Mouse (Mus musculus) MEL (cell line): Measurements from ENCODE around the gene Slc5a10. TPM values are rescaled to one million over a fixed set of nuclear protein-coding genes. Genes with fewer than 3 reads are reported as not detected.

Experiments used
- DNase-seq: peaks from one replicate; pipeline ENCODE4 v3.0.0; 2011; ENCODE audit warnings: low read depth, low spot score
- H3K27ac ChIP-seq: 2 replicates; pipeline ENCODE4 v1.5.1; 2012; ENCODE audit warnings: low read depth, mild to moderate bottlenecking, control low read depth, low read length, moderate library complexity; ENCODE audit not compliant: control insufficient read depth
- H3K27me3 ChIP-seq, 2 experiments: fragments of 150-350 bp in 1 of 2; sonication (generic) in 1 of 2; 2 replicates each; pipeline ENCODE4 v1.6.1; 2012; ENCODE audit warnings: low read length in 2 of 2, mild to moderate bottlenecking in 2 of 2, improper control_type of control experiment in 1 of 2, moderate library complexity in 1 of 2; ENCODE audit not compliant: insufficient read depth in 2 of 2, control insufficient read depth in 1 of 2
- H3K36me3 ChIP-seq, 2 experiments: 2 replicates each; pipeline ENCODE4 v1.6.1; 2012 to 2014; ENCODE audit warnings: low read length in 2 of 2, improper control_type of control experiment in 1 of 2, inconsistent platforms in 1 of 2, mild to moderate bottlenecking in 1 of 2; ENCODE audit not compliant: insufficient read depth in 2 of 2, control insufficient read depth in 1 of 2
- H3K4me1 ChIP-seq, 2 experiments: fragments of 150-350 bp in 1 of 2; sonication (generic) in 1 of 2; 2 replicates each; pipeline ENCODE4 v1.6.1; 2012; ENCODE audit warnings: low read length in 2 of 2, improper control_type of control experiment in 1 of 2, mild to moderate bottlenecking in 1 of 2; ENCODE audit not compliant: insufficient read depth in 2 of 2, control insufficient read depth in 1 of 2
- H3K4me3 ChIP-seq, 2 experiments: fragments of 150-350 bp in 1 of 2; sonication (generic) in 1 of 2; 2 replicates each; pipeline ENCODE4 v1.5.1; 2012; ENCODE audit warnings: low read depth in 2 of 2, low read length in 2 of 2, mild to moderate bottlenecking in 2 of 2, moderate library complexity in 2 of 2, control low read depth in 1 of 2, improper control_type of control experiment in 1 of 2; ENCODE audit not compliant: control insufficient read depth in 1 of 2, insufficient read depth in 1 of 2
- H3K79me2 ChIP-seq: 2 replicates; pipeline ENCODE4 v1.6.1; 2012; ENCODE audit warnings: mild to moderate bottlenecking, low read length, moderate library complexity; ENCODE audit not compliant: control insufficient read depth, poor library complexity, insufficient read depth
- H3K9ac ChIP-seq: 2 replicates; pipeline ENCODE4 v1.6.1; 2012; ENCODE audit warnings: low read depth, mild to moderate bottlenecking, control low read depth, low read length, moderate library complexity; ENCODE audit not compliant: control insufficient read depth, poor library complexity, severe bottlenecking
- H3K9me3 ChIP-seq: fragments of 150-350 bp; sonication (generic); replicated peaks from 2 replicates; pipeline ENCODE4 v1.6.1; 2012; ENCODE audit warnings: mild to moderate bottlenecking, low read length, improper control_type of control experiment, moderate library complexity; ENCODE audit not compliant: insufficient read depth
- CTCF ChIP-seq, 3 experiments: IDR thresholded peaks in 2 of 3; conservative IDR thresholded peaks in 1 of 3; 2 replicates each; pipeline ENCODE4 v1.5.1; 2011 to 2012; ENCODE audit warnings: low read length in 3 of 3, low read depth in 2 of 3, mild to moderate bottlenecking in 2 of 3, improper control_type of control experiment in 1 of 3, inconsistent platforms in 1 of 3, mixed read lengths in 1 of 3, moderate library complexity in 1 of 3; ENCODE audit not compliant: control insufficient read depth in 1 of 3, insufficient read depth in 1 of 3, poor library complexity in 1 of 3, severe bottlenecking in 1 of 3
- E2F4 ChIP-seq: IDR thresholded peaks from 2 replicates; pipeline ENCODE4 v1.6.1; 2011; ENCODE audit warnings: low read depth, low read length, improper control_type of control experiment, borderline replicate concordance
- EP300 ChIP-seq, 2 experiments: IDR thresholded peaks; 2 replicates each; pipeline ENCODE4 v1.6.1; 2011; ENCODE audit warnings: improper control_type of control experiment in 2 of 2, low read length in 2 of 2, low read depth in 1 of 2, mild to moderate bottlenecking in 1 of 2
- ETS1 ChIP-seq: IDR thresholded peaks from 2 replicates; pipeline ENCODE4 v1.6.1; 2012; ENCODE audit warnings: low read depth, mild to moderate bottlenecking, inconsistent platforms, low read length, improper control_type of control experiment, moderate library complexity
- MAFK ChIP-seq: IDR thresholded peaks from 2 replicates; pipeline ENCODE4 v1.6.1; 2011; ENCODE audit warnings: low read depth, mild to moderate bottlenecking, low read length, improper control_type of control experiment, borderline replicate concordance
- MAX ChIP-seq: IDR thresholded peaks from 2 replicates; pipeline ENCODE4 v1.6.1; 2011; ENCODE audit warnings: low read length, improper control_type of control experiment
- MAZ ChIP-seq: IDR thresholded peaks from 2 replicates; pipeline ENCODE4 v1.6.1; 2012; ENCODE audit warnings: low read depth, mild to moderate bottlenecking, inconsistent platforms, low read length, improper control_type of control experiment
- NRF1 ChIP-seq: IDR thresholded peaks from 2 replicates; pipeline ENCODE4 v1.6.1; 2014; ENCODE audit warnings: low read depth, mild to moderate bottlenecking, inconsistent platforms, low read length, improper control_type of control experiment, moderate library complexity; ENCODE audit not compliant: poor library complexity, insufficient read depth, severe bottlenecking
- POLR2AphosphoS2 ChIP-seq: IDR thresholded peaks from 2 replicates; pipeline ENCODE4 v1.6.1; 2011; ENCODE audit warnings: low read length, improper control_type of control experiment
- TAL1 ChIP-seq: IDR thresholded peaks from 2 replicates; pipeline ENCODE4 v1.6.1; 2012; ENCODE audit warnings: mild to moderate bottlenecking, inconsistent platforms, low read length, moderate library complexity, mixed read lengths
- USF1 ChIP-seq: IDR thresholded peaks from 2 replicates; pipeline ENCODE4 v1.6.1; 2014; ENCODE audit warnings: low read depth, mild to moderate bottlenecking, inconsistent platforms, low read length, improper control_type of control experiment, moderate library complexity
- ZMIZ1 ChIP-seq: IDR thresholded peaks from 2 replicates; pipeline ENCODE4 v1.6.1; 2012; ENCODE audit warnings: low read depth, mild to moderate bottlenecking, inconsistent platforms, low read length, improper control_type of control experiment, moderate library complexity
- polyA plus RNA-seq, 2 experiments: library from polyadenylated mRNA; stranded (reverse) in 1 of 2; unstranded in 1 of 2; fragments of >175 nt in 1 of 2; fragments of >200 nt in 1 of 2; gene quantifications; 2 replicates each; pipeline versions ENCODE4 v1.2.1 to v1.2.4; 2012; ENCODE audit warnings: low replicate concordance in 2 of 2, low read depth in 1 of 2; ENCODE audit not compliant: insufficient read length in 2 of 2, insufficient read depth in 1 of 2, missing spikeins in 1 of 2
- total RNA-seq: library from RNA; depleted of rRNA; stranded (reverse); fragments of 300-350 nt; gene quantifications from 2 replicates; pipeline ENCODE4 v1.2.3, GENCODE M21; 2012

Gene Slc5a10
- total and polyA plus RNA-seq, 3 experiments, result 0.08 TPM; not detected in 2

DNA sequence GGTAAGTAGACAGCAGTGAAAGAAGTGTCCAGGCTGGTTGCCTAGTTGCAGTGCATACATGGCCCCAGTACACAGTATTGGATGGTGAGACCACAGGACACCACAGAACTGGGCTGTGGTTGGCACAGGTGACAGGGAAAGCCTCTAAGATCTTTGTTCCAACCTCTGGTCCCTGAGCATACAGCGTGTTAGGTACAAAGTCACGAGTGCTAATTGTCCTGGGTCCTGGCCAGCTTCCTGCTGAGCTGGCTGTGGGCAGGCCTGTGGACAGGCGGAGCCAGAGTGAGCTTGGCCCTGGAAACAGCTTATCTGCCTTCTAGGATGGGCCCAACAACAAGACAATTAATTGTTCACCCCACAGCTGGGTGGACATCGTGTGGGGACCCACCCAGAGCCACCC is 20.7 kb downstream of the Slc5a10 start:
- Histone ChIP-seq H3K4me1 (no peaks in the 10 kb centered on the region), H3K4me3 (no peak overlapping the region), H3K9ac (no peak overlapping the region), H3K27me3 (no peaks in the 10 kb centered on the region), H3K9me3 (no peaks in the 10 kb centered on the region), H3K79me2 (no peaks in the 10 kb centered on the region), H3K27ac (no peak overlapping the region), H3K36me3 (no peaks in the 10 kb centered on the region; a peak in 1 of 4 replicates)
- TF ChIP-seq MAFK (no peak), POLR2AphosphoS2 (no peak), ETS1 (no peak)
- no peak for DNase-seq

- Histone ChIP-seq H3K9ac (no peak overlapping the region), H3K79me2 (no peaks in the 10 kb centered on the region), H3K4me3 (no peak overlapping the region), H3K27ac (no peak overlapping the region), H3K4me1 (no peaks in the 10 kb centered on the region), H3K9me3 (no peaks in the 10 kb centered on the region), H3K36me3 (no peaks in the 10 kb centered on the region; a peak in 1 of 4 replicates), H3K27me3 (no peaks in the 10 kb centered on the region)
- DNase-seq, result no peak
- TF ChIP-seq ZMIZ1 (no peak), MAZ (no peak), TAL1 (no peak), CTCF (IDR thresholded peaks at IDR 0.05 in 2 of 3, conservative IDR thresholded peaks at IDR 0.05 in 1 of 3; ENCODE audit: control insufficient read depth in 1 of 3, insufficient read depth in 1 of 3, low read depth in 2 of 3, low read length in 3 of 3, poor library complexity in 1 of 3, severe bottlenecking in 1 of 3) (no peak), E2F4 (no peak)
Measured at GRCm38 (mm10) chr11:61699460-61699859, 21.2 kb downstream of the Slc5a10 start.

DNA sequence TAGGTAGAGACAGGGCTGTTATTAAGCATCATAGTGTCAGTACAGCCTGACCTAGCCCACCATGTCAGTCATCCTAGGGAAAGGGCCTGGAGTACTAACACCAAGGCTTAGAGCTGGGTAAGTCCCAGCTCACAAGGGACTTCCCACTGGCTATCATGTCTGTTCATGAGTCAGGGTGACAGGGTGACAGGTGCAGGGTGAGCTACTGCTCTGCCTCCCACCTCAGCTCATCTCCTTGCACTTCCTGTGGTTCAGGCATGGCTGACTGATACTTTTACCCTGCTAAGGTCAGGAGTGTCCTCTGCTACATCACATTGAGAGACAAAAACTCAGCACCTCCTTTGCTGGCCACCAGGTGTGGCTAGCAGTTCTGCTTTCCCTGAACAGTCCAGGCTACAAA is 21.8 kb downstream of the Slc5a10 start:
- Histone ChIP-seq H3K9ac (no peak overlapping the region), H3K9me3 (no peaks in the 10 kb centered on the region), H3K4me1 (no peaks in the 10 kb centered on the region), H3K4me3 (no peak overlapping the region), H3K27ac (no peak overlapping the region), H3K79me2 (no peaks in the 10 kb centered on the region), H3K36me3 (no peaks in the 10 kb centered on the region; a peak in 1 of 4 replicates), H3K27me3 (no peaks in the 10 kb centered on the region)
- DNase-seq, result no peak
- TF ChIP-seq CTCF (IDR thresholded peaks at IDR 0.05 in 2 of 3, conservative IDR thresholded peaks at IDR 0.05 in 1 of 3; ENCODE audit: control insufficient read depth in 1 of 3, insufficient read depth in 1 of 3, low read depth in 2 of 3, low read length in 3 of 3, poor library complexity in 1 of 3, severe bottlenecking in 1 of 3) (0 out of 6 replicates have a peak, but pooled peaks of 1 of the 3 experiments have one; percentile 1), MAX (no peak)

DNA sequence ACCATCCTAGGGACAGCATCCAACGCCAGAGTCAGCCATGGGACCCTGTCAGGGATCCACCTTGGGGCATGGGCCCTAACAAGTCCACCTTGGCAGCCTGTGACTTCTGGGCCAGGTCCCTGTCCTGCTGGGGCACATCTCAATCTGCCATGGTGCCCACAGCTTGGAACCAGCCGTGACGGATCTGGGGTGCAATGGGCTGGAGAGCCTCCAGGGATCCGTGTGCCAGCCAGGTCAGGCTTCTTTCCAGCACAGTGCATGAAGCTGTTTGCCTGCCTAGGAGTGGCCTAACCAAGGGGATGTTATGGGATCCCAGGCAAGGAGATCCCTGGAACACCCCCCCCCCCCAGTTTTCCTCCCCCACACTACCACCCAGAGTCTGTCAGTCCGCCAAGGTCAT is 27.6 kb downstream of the Slc5a10 start:
- no peaks in the 10 kb centered on the region for H3K27me3 ChIP-seq
- H3K36me3 ChIP-seq, result no peaks in the 10 kb centered on the region; a peak in 1 of 4 replicates
- H3K4me3 ChIP-seq, result no peak overlapping the region
- H3K4me1 ChIP-seq, result no peaks in the 10 kb centered on the region
- TF ChIP-seq USF1 (no peak), EP300 (IDR thresholded peaks at IDR 0.05; ENCODE audit: low read depth in 1 of 2, low read length in 2 of 2) (no peak), NRF1 (no peak)
- TF ChIP-seq, all 39 proteins: peak for 0
- H3K27ac ChIP-seq, result no peak overlapping the region
- no peaks in the 10 kb centered on the region for H3K79me2 ChIP-seq
- H3K9ac ChIP-seq, result no peak overlapping the region
- no peak for DNase-seq
- no peaks in the 10 kb centered on the region for H3K9me3 ChIP-seq
